Mouse (Mus musculus) bone marrow, adult 2 months (tissue): ENCODE measurements around the gene Noc3l.

Source experiments
- CTCF ChIP-seq: fragments of 200-500 bp; IDR thresholded peaks from 2 replicates; pipeline ENCODE4 v1.5.1; 2011; ENCODE audit warnings: low read length, control low read depth; ENCODE audit not compliant: control insufficient read depth, insufficient read depth
- POLR2A ChIP-seq: fragments of 200-500 bp; IDR thresholded peaks from 2 replicates; pipeline ENCODE4 v1.6.1; 2011; ENCODE audit warnings: low read depth, mild to moderate bottlenecking, control low read depth, low read length, borderline replicate concordance; ENCODE audit not compliant: control insufficient read depth

- TF ChIP-seq CTCF = no peak
- no peak for TF ChIP-seq POLR2A
Measured at GRCm38 (mm10) chr19:38787756-38788155, 31.3 kb downstream of the Noc3l start.
